Mouse (Mus musculus): ENCODE measurements at regions not wholly inside any gene's neighbourhood (a gene's known extent, or its start where the extent isn't known, plus 50 kb on each side); places are given as distances from the start of the nearest gene placed in this dataset.

- Histone ChIP-seq H3K36me3 (ENCODE audit: control insufficient read depth, insufficient read depth, low read length) (no peaks in the 10 kb centered on the region), H3K27ac (replicated peaks; ENCODE audit: low read depth, low read length) (no peak overlapping the region), H3K9ac (ENCODE audit: low read depth, low read length) (no peak overlapping the region), H3K4me2 (ENCODE audit: low read depth, low read length) (no peak overlapping the region), H3K4me3 (ENCODE audit: low read depth, low read length) (no peak overlapping the region), H3K9me3 (ENCODE audit: control insufficient read depth, low read length) (no peaks in the 10 kb centered on the region), H3K27me3 (replicated peaks; ENCODE audit: control insufficient read depth, insufficient read depth, low read length) (no peaks in the 10 kb centered on the region), H3K4me1 (ENCODE audit: control insufficient read depth, insufficient read depth, low read length) (no peaks in the 10 kb centered on the region)
- ATAC-seq (ENCODE audit: low read depth) = no peak
- WGBS = 62% methylated on average over 4 of the region's 4 CpGs
- no peak for DNase-seq (ENCODE audit: low spot score)
Observed at GRCm38 (mm10) chr7:115086542-115087448, 343.3 kb downstream of the Insc start.

- Histone ChIP-seq H3K36me3 (ENCODE audit: control insufficient read depth, insufficient read depth, low read length) (no peaks in the 10 kb centered on the region), H3K4me2 (ENCODE audit: low read depth, low read length) (no peak overlapping the region), H3K4me3 (ENCODE audit: low read depth, low read length) (no peak overlapping the region), H3K27ac (replicated peaks; ENCODE audit: low read depth, low read length) (peak overlapping the region; percentile 24), H3K9ac (ENCODE audit: low read depth, low read length) (no peak overlapping the region), H3K27me3 (replicated peaks; ENCODE audit: control insufficient read depth, insufficient read depth, low read length) (no peaks in the 10 kb centered on the region), H3K9me3 (ENCODE audit: control insufficient read depth, low read length) (no peaks in the 10 kb centered on the region), H3K4me1 (ENCODE audit: control insufficient read depth, insufficient read depth, low read length) (no peaks in the 10 kb centered on the region)
- ATAC-seq (ENCODE audit: low read depth) (0 out of 2 replicates have a peak, but pooled peaks have one; percentile 30), DNase-seq (ENCODE audit: low spot score) (peak; percentile 55)
- WGBS = 61% methylated on average over 3 of the region's 3 CpGs
Observed at GRCm38 (mm10) chr7:115092481-115093050, 349.1 kb downstream of the Insc start.

- H3K9ac ChIP-seq (ENCODE audit: low read depth, low read length) = no peak overlapping the region
- no peak overlapping the region for H3K4me3 ChIP-seq (ENCODE audit: low read depth, low read length)
- ATAC-seq (ENCODE audit: low read depth) (no peak), DNase-seq (ENCODE audit: low spot score) (no peak)
- H3K9me3 ChIP-seq (ENCODE audit: control insufficient read depth, low read length) = no peaks in the 10 kb centered on the region
- 51% methylated on average over 2 of the region's 2 CpGs for WGBS
- H3K4me1 ChIP-seq (ENCODE audit: control insufficient read depth, insufficient read depth, low read length) = no peaks in the 10 kb centered on the region
- H3K27me3 ChIP-seq (replicated peaks; ENCODE audit: control insufficient read depth, insufficient read depth, low read length) = no peaks in the 10 kb centered on the region; the same call in 1 of the 2 replicates
- no peak overlapping the region for H3K4me2 ChIP-seq (ENCODE audit: low read depth, low read length)
- no peak overlapping the region for H3K27ac ChIP-seq (replicated peaks; ENCODE audit: low read depth, low read length)
- no peaks in the 10 kb centered on the region for H3K36me3 ChIP-seq (ENCODE audit: control insufficient read depth, insufficient read depth, low read length)
Observed at GRCm38 (mm10) chr7:115106041-115106440, 362.5 kb downstream of the Insc start.

- 53% methylated on average over 3 of the region's 3 CpGs for WGBS
Observed at GRCm38 (mm10) chr7:115112282-115112681, 368.8 kb downstream of the Insc start.

GRCm38 (mm10) chr7:115123283-115123682, 379.8 kb downstream of the Insc start:
- DNase-seq (ENCODE audit: low spot score) (no peak), ATAC-seq (ENCODE audit: low read depth) (no peak)
- no peak overlapping the region for H3K4me3 ChIP-seq (ENCODE audit: low read depth, low read length)
- no peaks in the 10 kb centered on the region for H3K36me3 ChIP-seq (ENCODE audit: control insufficient read depth, insufficient read depth, low read length)
- H3K4me1 ChIP-seq (ENCODE audit: control insufficient read depth, insufficient read depth, low read length) = no peaks in the 10 kb centered on the region
- H3K27me3 ChIP-seq (replicated peaks; ENCODE audit: control insufficient read depth, insufficient read depth, low read length) = no peaks in the 10 kb centered on the region
- 0 out of 2 replicates have a peak, but pooled peaks cover 3% of the 10 kb centered on the region for H3K9me3 ChIP-seq (ENCODE audit: control insufficient read depth, low read length)
- WGBS = 57% methylated on average over 2 of the region's 2 CpGs
- H3K27ac ChIP-seq (replicated peaks; ENCODE audit: low read depth, low read length) = no peak overlapping the region
- no peak overlapping the region for H3K9ac ChIP-seq (ENCODE audit: low read depth, low read length)
- no peak overlapping the region for H3K4me2 ChIP-seq (ENCODE audit: low read depth, low read length)

More at GRCm38 (mm10) chr7:115112282-115112681, 368.8 kb downstream of the Insc start:
- Histone ChIP-seq H3K4me1 (ENCODE audit: control insufficient read depth, insufficient read depth, low read length) (no peaks in the 10 kb centered on the region), H3K4me2 (ENCODE audit: low read depth, low read length) (no peak overlapping the region), H3K9me3 (ENCODE audit: control insufficient read depth, low read length) (no peaks in the 10 kb centered on the region), H3K27ac (replicated peaks; ENCODE audit: low read depth, low read length) (no peak overlapping the region), H3K36me3 (ENCODE audit: control insufficient read depth, insufficient read depth, low read length) (no peaks in the 10 kb centered on the region), H3K4me3 (ENCODE audit: low read depth, low read length) (no peak overlapping the region), H3K9ac (ENCODE audit: low read depth, low read length) (no peak overlapping the region), H3K27me3 (replicated peaks; ENCODE audit: control insufficient read depth, insufficient read depth, low read length) (no peaks in the 10 kb centered on the region)
- no peak for DNase-seq (ENCODE audit: low spot score)
- no peak for ATAC-seq (ENCODE audit: low read depth)

GRCm38 (mm10) chr7:115129001-115129400, 385.5 kb downstream of the Insc start:
- Histone ChIP-seq H3K4me2 (ENCODE audit: low read depth, low read length) (no peak overlapping the region), H3K27me3 (replicated peaks; ENCODE audit: control insufficient read depth, insufficient read depth, low read length) (no peaks in the 10 kb centered on the region), H3K36me3 (ENCODE audit: control insufficient read depth, insufficient read depth, low read length) (no peaks in the 10 kb centered on the region), H3K4me1 (ENCODE audit: control insufficient read depth, insufficient read depth, low read length) (no peaks in the 10 kb centered on the region; the same call in 1 of the 2 replicates), H3K27ac (replicated peaks; ENCODE audit: low read depth, low read length) (no peak overlapping the region), H3K9ac (ENCODE audit: low read depth, low read length) (no peak overlapping the region), H3K4me3 (ENCODE audit: low read depth, low read length) (no peak overlapping the region), H3K9me3 (ENCODE audit: control insufficient read depth, low read length) (no peaks in the 10 kb centered on the region)
- ATAC-seq (ENCODE audit: low read depth) = no peak
- DNase-seq (ENCODE audit: low spot score) = no peak
- WGBS = 32% methylated on average over 3 of the region's 3 CpGs

GRCm38 (mm10) chr7:115131259-115131969, 387.9 kb downstream of the Insc start:
- no peaks in the 10 kb centered on the region; the same call in none of the 2 replicates for H3K4me1 ChIP-seq (ENCODE audit: control insufficient read depth, insufficient read depth, low read length)
- H3K9me3 ChIP-seq (ENCODE audit: control insufficient read depth, low read length) = no peaks in the 10 kb centered on the region
- no peaks in the 10 kb centered on the region for H3K27me3 ChIP-seq (replicated peaks; ENCODE audit: control insufficient read depth, insufficient read depth, low read length)
- H3K4me3 ChIP-seq (ENCODE audit: low read depth, low read length) = no peak overlapping the region
- H3K36me3 ChIP-seq (ENCODE audit: control insufficient read depth, insufficient read depth, low read length) = no peaks in the 10 kb centered on the region
- WGBS = 89% methylated on average over 10 of the region's 10 CpGs
- no peak for ATAC-seq (ENCODE audit: low read depth)
- H3K27ac ChIP-seq (replicated peaks; ENCODE audit: low read depth, low read length) = no peak overlapping the region
- H3K4me2 ChIP-seq (ENCODE audit: low read depth, low read length) = no peak overlapping the region
- no peak for DNase-seq (ENCODE audit: low spot score)
- H3K9ac ChIP-seq (ENCODE audit: low read depth, low read length) = no peak overlapping the region

GRCm38 (mm10) chr7:115131970-115132551, 388.6 kb downstream of the Insc start:
- no peaks in the 10 kb centered on the region for H3K36me3 ChIP-seq (ENCODE audit: control insufficient read depth, insufficient read depth, low read length)
- H3K4me2 ChIP-seq (ENCODE audit: low read depth, low read length) = no peak overlapping the region
- H3K9me3 ChIP-seq (ENCODE audit: control insufficient read depth, low read length) = no peaks in the 10 kb centered on the region
- no peaks in the 10 kb centered on the region for H3K27me3 ChIP-seq (replicated peaks; ENCODE audit: control insufficient read depth, insufficient read depth, low read length)
- no peak overlapping the region for H3K9ac ChIP-seq (ENCODE audit: low read depth, low read length)
- no peak overlapping the region for H3K27ac ChIP-seq (replicated peaks; ENCODE audit: low read depth, low read length)
- ATAC-seq (ENCODE audit: low read depth) (peak; percentile 50), DNase-seq (ENCODE audit: low spot score) (peak; percentile 71)
- H3K4me1 ChIP-seq (ENCODE audit: control insufficient read depth, insufficient read depth, low read length) = no peaks in the 10 kb centered on the region; the same call in none of the 2 replicates
- H3K4me3 ChIP-seq (ENCODE audit: low read depth, low read length) = no peak overlapping the region
- 53% methylated on average over 11 of the region's 11 CpGs for WGBS

Data from embryonic facial prominence, embryonic 14.5 days (tissue).